Mouse (Mus musculus) retina, postnatal 7 days (tissue): ENCODE measurements around the gene Spock1.

Experiments
- DNase-seq: peaks from one replicate; pipeline ENCODE4 v3.0.0-alpha.2; 2012; ENCODE audit warnings: low read depth, low spot score

The Spock1 gene

DNA sequence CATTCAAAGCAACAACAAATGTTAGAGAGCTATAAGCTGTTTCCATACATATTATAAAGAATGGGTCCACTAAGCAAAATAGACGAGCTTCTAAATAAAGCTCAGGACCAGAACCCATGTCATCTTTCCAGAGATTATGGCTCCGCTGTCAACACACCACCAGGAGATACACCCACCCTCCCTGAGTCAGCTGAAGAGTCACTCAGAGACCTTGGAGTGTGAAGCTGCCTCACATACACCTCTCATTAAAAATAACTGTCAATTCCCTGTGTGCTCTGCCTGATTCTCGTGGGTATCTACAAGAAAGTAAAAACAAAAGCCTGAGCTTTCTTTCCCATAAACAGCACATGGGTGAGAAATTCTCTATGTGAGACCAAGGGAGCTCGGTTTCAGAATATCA is 43.1 kb downstream of the Spock1 start:
- no peak for DNase-seq

DNA sequence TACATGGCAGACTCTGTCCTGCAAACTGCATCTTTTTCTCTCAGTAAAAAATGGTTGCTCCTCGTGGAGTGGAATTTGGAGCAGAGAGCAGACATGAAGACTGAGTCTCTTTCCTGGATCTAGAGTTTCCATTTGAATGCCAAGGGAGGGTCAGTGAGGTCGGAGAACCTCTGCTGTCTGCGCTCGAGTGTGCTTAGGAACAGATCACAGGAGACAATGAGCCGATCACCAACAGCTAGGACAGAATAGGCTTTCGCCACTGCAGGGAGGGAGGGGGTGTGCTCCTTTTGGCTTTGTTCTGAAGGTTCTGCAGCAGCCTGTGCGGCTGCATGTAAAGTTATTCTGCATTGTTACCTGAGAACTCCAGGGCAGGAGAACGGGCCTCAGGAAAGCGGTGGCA is 49.6 kb downstream of the Spock1 start:
- no peak for DNase-seq

DNA sequence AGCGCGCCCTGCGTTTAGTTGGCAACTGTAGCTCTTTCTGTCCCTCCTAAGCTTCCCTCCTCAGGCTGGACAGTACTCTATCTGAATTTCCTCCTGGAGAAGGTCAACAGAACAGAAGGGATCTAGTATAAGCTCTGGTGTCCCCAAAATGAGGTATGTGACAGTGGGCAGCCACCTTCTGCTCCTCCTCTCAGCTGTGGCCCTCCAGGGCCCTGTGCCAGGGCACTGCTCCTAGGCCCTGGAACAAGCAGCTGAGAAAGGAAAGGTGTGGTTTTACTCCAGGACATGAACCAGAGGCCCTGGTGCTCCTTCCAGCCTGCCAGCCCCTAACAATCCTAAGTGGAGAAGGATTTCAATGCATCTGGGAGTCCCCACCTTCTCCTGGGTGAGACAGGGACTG is 51.1 kb downstream of the Spock1 start:
- DNase-seq, result no peak

DNA sequence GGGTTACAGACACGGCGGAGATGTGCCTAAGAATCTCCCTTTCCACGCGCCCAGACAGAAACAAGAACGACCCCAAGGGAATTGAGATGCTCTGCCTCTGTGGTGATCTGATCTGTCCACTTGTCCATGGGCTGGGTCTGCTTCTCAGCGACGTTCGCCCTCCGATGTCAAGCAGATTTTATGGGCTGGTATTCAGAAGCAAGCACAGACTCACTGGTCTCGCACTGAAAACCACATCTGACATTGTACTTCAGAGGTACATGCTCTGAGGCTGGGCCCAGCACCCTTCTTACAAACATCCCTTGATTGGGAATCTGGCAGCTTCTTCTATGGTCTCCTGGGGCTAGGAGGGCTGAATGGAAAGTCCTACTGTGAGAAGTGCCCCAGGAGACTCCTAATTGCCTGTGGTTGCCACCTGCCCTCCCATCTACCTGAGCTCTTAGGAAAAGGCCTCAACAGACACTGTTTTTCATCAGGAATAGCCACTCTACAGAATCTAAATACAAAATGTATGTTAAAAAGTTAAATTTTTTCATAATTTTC is 51.8 kb downstream of the Spock1 start:
- no peak for DNase-seq

DNA sequence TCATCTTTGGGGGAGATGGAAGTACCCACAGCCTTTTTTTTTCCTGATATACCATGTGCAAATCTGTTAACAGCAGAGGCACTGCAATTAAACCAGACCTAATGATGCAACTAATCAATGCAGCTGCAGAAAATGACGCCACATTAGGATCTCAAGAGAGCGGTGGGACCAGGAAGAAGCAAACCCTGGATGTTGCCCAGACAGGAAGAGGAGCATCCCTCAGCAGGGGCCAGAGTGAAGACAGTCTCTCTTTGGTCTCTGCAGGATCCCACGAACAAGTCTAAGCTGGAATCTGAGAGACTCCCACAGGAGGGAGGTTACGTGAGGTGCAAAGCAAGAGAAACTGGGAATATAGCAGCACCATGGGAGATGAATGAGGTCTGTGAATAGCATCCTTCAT is 52.4 kb downstream of the Spock1 start:
- DNase-seq, result no peak

DNA sequence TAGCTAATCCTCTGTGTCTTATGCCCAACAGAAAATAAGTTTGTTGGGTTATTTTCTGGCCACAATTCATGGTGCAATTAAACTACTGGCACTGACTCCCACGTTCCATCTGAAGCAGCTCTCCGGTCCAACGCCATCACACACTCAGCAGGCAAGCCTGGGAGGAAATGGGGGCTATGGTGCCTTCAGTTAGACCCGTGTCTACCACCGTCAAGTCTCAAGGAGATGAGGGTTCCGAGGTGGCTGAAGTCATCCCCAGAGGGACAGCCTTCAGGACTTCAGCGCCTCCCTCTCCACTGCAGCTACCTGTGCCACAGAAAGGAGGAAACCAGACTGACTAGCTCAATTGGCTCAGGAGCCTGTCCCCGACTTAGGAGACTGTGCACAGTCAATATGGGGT is 53.7 kb downstream of the Spock1 start:
- DNase-seq, result no peak

DNA sequence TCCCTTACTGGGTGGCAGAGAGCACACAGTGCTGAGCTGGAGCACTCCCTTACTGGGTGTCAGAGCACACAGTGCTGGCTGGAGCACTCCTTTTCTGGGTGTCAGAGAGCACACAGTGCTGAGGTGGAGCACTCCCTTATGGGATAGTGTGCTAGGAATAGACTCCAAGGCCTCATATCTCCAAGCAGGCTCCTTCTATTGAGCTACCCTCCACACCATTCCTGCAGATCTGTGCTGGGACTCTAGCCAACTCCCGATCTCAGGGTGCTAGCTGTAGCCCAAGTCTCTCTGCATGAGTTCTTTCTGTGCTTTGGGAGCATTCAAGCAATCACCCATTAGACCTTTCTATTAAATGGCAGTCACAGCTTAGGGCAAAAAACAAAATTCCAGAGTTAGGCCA is 54.5 kb downstream of the Spock1 start:
- no peak for DNase-seq

DNA sequence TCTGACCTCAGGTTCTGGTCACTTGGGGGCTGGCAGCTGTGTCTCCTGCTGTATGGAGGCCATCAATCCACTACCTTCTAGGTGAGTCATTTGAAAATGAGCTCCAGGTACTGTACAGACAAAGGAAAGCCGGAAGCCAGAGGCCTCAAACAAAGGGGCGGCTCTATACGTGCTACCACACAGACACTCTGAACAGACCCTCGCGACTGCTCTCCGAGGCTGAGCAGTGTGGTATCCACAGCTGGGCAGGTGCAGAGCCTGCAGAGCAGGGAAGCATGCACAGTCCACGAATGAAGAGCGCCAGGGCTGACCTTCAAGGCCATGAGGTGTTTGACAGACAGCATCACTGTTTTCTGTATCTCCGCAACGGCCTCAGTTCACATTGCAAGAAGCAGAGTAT is 55.0 kb downstream of the Spock1 start:
- no peak for DNase-seq

DNA sequence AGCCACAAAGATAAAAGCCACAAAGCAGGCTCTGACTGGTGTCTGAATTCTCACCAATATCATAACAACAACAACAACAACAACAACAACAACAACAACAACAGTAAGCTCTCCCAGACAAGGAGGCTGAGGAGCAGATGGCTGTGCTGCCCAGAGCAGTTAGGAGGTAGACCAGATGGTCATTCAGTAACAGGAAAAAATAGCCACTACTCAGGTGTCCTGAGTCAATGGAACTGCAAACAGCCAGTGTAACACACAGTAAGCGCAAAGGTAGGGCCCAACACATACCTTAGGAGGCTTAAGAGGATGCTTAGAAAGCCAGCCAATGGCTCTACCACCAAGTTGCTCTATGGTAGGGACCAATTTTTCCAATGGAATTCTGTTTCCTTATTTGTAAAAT is 59.2 kb downstream of the Spock1 start:
- DNase-seq, result no peak

DNA sequence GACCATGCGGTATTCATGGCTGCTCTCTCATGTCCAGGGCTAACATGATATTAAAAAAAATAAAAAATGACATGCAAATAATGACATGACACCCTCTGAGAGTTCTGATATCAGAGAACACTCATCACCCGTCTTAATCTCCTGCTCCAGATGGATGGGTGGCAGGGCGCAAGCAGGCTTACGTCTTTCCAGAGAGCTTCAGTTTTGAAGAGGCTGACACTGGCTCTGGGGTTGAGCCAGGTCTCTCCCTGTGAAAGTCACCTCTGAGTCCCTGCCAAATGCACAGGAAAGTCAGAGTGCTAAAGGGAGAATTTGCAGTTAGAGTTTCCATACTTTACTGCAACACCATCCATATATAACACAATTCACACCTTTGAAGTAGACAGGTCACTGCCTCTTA is 61.0 kb downstream of the Spock1 start:
- DNase-seq, result no peak

DNA sequence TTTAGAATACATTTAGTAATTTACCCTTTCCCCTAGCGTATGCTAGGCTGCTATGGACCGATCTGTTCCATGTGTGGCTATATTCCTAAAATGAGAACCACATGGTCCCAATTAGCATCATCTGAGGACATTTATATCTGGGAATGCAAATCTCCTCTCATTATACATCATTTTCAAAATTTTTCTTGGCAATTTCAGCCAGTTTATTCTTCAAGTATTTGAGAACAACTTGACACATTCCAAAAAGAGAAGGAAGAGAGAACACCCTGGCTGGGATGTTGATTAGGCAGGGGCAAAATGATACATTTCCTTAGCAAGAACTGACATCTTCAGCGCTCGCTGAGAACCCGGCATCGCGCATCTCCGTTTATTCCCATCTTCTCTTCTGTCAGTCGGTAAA is 61.7 kb downstream of the Spock1 start:
- DNase-seq, result no peak

DNA sequence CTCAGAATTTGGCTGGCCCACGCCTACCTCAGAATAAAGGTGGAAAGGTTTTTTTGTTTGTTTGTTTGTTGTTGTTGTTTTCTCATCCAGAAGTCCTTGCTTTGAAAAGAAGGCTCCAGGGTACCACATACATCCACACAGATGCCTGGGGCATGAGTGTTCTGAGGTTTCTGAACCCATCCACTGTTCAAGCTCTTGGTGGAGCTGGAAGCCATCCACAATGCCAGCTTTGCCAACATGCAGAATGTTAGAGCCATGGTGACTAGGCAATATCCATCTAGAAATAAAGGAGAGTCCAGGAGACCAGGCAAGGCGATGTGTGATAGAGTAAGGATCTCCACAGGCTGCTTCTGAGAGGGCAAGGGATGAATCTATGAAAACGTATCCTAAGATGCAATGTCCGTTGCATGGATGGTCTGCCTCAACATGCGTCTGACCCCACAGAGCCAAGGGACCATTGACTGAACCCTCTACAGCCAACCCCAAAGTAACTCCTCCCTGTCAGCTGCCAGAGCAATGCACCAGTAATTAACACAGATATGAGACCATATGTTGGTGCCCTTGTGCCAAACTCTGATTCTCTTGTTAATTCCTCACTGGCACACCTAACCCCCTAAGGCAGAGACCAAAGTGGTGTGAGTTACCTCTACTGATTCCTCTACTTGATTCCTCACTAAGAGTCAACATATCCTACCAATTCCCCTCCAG is 66.8 kb downstream of the Spock1 start:
- no peak for DNase-seq

DNA sequence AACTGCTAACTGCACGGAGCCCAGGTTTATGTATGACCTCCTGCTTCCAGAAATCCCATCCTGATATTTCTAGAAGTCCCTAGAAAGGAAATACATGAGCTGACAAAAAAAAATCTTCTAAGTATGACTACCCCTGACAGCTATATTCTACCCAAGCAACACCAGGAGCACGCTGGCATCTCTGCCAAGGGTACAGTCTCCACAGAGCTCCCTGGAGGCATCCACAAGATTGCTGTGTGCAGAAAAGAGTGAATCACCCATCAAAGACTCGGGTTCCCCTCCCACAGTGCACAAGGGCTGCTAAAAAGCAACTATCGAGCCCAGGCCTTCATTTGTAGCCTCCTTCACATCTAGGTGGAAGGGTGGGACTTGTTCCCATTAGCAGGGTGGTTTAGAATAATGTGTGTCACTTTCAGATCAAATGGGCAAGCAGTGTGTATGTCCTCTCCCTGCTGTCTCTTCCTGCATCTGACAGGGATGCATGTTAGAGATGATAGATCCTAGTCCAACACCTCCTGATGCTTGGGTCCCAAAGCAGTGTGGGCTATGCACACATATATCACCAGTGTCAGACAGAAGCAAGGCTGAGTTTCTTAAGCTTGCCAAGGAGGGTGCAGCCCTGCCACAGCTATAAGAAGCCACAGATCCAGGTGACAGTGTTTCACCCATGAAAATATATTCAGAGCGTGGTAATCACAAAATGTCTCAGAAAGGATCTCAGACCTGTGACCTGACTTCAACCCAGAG is 70.3 kb downstream of the Spock1 start:
- DNase-seq, result no peak

DNA sequence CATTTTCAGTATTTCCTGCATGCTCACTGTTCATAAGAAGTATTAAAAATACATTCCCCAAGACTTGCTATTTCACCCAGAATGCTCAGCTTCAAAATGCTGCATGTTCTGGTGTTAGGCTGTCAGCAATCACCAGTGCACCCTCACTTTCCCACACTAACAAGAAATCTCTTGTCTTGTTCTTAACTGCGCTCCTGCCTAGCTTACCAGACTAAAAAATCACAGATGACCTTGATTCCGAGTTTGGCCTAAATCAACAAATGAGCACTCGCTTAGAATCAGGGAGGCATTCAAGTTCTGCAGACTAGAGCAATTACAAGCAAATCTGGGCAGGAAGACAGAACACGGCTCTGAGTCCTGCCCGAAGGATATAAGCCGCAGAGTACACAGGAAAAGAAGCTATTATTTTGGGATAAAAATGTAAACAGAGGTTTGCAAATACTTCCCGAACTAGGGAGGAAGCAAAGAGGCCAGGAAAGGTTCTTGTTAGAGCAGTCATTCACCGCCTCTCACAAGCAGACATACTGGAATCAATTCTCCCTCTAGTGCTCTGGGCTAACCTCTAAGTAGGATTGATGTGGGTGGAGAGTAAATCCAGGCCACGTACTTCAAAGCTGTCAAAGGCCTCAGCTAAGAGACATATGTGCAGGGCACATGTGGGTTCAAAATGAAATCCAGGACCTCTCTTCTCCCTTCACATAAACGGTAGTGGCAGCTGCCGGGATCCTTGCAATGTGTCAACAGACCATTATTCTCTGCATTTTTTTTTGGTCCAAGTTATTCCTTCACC is 76.6 kb downstream of the Spock1 start:
- DNase-seq, result no peak

DNA sequence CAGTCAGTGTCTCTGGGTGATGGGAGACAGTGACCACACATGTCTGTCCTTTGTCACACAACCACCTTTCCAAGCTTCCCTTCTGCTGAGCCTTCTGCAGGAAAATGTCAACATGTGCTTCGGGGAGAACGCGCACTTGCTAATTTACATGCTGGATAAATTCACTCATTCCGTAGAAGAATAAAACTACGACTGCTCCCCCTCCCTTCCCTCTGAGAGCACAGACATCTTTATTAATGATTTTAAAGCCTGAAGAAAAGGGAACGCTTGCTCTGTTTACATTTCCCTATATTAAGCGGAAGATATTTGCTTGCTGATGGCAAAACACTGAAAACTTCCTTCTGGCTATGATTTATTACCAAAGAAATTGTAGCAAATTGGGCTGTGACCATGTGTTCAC is 77.2 kb downstream of the Spock1 start:
- DNase-seq, result no peak

DNA sequence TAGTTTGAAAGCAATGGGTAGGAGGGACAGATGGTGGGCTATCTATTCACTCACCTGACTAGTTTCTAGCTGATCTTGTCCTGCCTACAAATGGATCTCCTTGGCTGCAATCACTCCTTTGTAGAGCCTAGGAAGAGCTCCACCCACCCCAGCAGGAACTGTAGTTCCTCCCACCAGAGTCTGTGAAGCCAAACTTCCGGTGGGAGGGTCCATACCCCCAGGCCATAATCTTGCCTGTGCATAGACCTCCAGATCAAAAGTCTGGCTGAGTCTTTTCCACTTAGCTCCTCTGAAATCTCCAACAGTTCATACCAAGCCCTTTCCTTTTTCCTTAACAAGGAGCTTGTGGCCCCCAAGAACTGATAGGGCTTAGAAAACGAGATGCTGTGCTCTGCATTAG is 78.0 kb downstream of the Spock1 start:
- no peak for DNase-seq

DNA sequence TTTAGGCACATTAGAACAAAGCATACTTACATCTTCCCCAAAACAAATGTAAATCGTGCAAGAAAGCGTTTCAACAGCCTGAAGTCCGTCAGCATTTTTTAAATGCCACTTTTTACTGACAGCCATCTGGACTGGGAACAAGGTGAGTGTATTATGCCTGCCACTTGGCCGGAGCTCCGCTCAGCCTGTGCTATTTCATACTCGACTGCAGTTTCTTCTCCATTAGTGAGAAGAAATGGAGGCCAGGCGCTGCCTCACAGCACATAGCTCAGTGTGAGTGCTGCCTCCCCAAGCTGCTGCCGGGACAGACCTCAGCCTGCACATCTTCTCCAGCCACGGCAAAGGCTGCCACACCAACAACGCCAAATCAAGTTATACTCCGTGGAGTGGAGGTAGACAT is 91.9 kb downstream of the Spock1 start:
- DNase-seq, result no peak

DNA sequence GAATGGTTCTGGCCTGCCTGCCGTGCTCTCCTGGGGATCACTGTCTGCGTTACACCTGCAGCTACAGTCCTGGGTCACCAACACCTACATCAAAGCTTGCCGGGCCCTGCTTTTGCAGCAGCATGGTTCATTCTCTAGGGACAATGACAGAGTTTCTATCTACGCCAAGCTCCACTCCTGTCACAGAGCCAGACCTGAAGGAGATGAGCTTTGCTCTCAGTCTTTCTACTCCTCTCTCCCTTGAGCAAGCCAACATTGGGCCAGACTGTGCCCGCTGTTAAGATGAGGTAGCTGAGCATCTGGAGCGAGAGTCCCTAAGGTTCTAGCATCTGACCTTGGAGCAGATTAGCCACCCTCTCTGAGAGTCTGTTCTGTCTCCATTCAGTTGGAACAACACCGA is 95.5 kb downstream of the Spock1 start:
- DNase-seq, result no peak

DNA sequence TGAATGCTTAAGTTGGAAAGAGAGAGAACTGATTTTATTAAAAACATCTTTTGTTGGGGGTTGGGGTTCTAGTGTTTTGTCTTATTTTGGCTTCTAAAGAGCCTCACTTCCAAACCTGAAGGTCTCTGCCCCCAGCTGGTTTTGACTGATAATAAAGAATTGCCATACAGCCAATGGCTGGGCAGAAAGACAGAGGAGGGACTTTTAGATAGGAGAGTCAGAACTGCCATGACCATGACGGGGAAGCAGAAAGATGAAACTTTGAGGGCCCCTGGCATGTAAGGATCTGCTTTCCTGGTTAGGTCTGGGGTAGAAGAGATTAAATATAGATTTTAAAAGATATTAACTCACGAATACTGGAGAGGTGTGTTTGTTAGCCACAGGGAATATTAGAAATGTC is 96.9 kb downstream of the Spock1 start:
- DNase-seq, result no peak

DNA sequence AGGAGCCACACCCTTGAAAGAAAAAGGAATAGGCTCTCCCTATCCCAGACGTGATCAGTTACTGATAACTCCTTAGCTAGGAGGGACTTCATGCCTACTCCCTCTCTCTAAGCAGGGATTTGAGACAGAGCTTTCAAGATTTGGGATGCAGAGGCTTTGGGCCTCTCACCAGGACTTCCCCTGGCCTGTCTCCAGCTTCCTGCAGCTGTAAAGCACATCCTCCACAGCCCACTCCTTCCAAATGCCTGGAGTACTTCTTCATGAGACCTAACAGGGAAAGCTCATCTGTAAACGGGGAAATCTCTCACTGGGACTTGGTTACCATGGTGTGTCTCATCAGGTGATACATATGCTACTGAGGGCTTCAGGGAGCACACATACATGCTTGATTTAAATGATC is 97.3 kb downstream of the Spock1 start:
- DNase-seq, result no peak

DNA sequence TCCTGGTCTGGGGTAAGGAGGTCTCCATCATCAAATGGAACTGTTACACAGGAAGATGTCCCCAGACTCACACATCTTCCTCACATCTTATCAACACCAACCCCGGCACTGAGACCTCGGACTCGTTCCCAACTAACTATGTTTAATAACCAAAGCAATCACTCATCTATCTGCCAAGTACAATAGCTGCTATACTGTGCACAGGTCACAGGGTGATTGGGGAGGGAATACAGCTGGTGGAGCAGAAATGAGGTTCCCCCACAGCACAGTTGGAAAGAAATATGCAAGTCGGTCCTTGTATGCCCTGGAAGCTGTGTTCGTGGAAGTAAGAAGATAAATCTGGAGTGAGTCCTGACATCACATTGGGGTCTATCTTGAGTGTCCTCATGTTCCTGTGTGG is 98.0 kb downstream of the Spock1 start:
- DNase-seq, result no peak

DNA sequence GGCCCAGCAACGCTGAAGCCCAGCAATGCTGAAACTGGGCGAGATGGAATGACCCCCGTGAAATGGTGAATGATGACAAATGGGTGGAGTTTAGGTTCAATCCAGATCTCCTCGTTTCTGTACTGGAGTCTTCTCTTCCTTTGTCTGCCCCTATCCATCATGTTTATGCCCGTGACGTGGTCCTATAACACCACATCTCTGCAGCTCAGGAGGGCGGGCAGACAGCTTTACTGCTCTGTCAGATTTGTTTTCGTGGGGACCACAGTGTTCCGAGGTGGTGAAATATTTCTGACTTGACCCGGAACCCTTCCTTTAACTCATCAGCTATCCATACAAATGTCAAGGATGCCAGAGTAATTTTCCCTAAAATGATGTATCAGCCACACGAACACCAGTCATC is 98.5 kb downstream of the Spock1 start:
- no peak for DNase-seq

DNA sequence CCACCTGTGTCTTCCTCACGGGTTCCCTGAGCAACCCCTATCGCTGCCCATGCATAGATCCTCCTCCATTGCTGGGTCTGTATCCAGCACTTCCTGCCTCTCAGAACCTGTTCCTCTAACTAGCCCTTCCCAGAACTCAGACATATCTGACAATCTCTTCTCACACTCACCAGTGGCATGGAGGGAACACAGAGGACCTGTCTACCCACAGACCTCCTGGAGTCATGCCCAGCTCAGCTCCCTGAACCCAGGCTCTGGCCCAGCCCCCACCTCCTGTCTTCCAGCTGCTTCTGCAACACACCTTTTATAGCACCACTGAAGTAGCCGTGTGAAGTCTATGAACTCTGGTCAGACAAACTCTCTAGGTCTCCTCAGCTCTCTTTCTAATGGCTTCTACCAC is 101.3 kb downstream of the Spock1 start:
- DNase-seq, result no peak
